Mouse (Mus musculus): ENCODE results near the gene Gm49322. TPM values are rescaled to one million over a fixed set of nuclear protein-coding genes. Genes with fewer than 3 reads are reported as not detected.

The Gm49322 gene
- polyA plus RNA-seq, 1 experiment from 2014 or later: 4.1 TPM

DNA sequence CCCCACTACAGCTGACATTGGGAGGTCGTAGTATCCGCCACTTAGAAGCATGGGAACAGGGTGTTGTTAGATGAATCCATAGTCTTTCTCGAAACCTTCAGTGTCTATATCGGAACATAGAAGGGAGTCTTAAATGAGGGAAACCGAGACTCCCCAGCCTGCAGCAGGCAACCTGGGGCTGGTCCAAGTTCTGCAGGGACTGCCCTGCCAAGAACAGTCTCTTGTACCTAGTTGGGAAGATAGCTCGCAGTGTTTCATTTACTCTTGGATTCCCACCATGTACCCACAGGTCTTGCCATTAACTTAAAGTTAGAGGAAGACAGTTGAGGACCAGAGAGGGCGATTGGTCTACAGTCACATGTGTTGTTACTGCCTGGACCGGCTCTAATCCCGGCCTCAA, 14.5 kb downstream of the Gm49322 start:
- no peak for ATAC-seq
- H3K27me3 ChIP-seq (replicated peaks; ENCODE audit: control insufficient read depth, insufficient read depth, low read length): no peaks in the 10 kb centered on the region
- no peak overlapping the region for H3K27ac ChIP-seq (ENCODE audit: low read length)

DNA sequence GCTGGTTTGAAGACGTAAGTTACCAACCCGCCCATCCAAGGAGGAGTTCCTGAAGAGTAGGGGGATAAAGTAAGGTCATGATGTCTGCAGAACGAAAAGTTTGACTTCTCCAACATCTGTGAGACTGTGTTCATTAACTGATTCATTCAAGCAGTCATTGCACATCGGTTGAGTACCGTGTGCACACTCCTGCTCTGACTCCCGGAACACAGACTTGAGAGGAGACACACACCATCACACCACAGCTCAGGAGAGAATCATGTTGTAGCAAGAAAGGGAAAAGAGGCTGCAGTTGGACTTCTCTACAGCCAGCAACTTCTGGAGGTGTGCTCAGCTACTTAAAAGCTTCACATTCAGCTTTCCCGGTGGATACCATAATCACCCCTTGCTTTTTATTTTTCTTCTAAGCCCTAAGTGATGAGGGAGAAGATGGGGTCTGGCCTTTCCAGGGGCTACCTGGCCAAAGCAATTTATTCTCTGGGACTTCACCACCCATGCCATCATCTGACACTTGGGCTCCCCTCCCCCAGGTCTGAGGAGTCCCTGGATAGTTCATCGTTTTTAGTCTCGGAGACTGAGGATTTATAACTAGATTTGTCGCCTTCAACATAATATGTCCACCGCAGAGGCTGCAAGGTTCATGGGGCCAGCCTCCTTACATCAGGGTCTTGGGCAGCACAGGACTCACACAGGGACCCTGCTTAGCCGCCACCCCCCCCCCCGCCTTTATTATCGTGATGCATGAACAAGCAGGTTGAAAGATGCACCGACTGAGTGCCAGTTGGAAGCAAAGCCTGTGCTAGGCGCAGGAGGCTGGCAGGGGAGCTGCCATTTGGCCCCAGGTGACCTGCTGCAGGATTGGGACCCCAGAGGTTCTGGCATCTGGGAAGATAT, 15.2 kb downstream of the Gm49322 start:
- H3K4me2 ChIP-seq (ENCODE audit: low read length): peak overlapping the region; percentile 86
- WGBS: 56% methylated on average over 16 of the region's 16 CpGs
- no peaks in the 10 kb centered on the region for H3K27me3 ChIP-seq (replicated peaks; ENCODE audit: control insufficient read depth, insufficient read depth, low read length)
- H3K4me3 ChIP-seq (replicated peaks; ENCODE audit: low read length): peak overlapping the region; percentile 66
- peak overlapping the region; percentile 99 for H3K27ac ChIP-seq (ENCODE audit: low read length)
- H3K9ac ChIP-seq (replicated peaks; ENCODE audit: low read depth, low read length): peak overlapping the region; percentile 70
- no peak for ATAC-seq
- H3K4me1 ChIP-seq (replicated peaks; ENCODE audit: control insufficient read depth, insufficient read depth, low read length): peaks cover 26% of the 10 kb centered on the region
- H3K36me3 ChIP-seq (ENCODE audit: control insufficient read depth, insufficient read depth): no peaks in the 10 kb centered on the region
- H3K9me3 ChIP-seq (ENCODE audit: control insufficient read depth, low read length): no peaks in the 10 kb centered on the region

More for the DNA sequence above, 14.5 kb downstream of the Gm49322 start:
- no peak overlapping the region for H3K9ac ChIP-seq (replicated peaks; ENCODE audit: low read depth, low read length)
- 84% methylated on average over 9 of the region's 9 CpGs for WGBS
- no peak overlapping the region for H3K4me3 ChIP-seq (replicated peaks; ENCODE audit: low read length)
- peaks cover 26% of the 10 kb centered on the region for H3K4me1 ChIP-seq (replicated peaks; ENCODE audit: control insufficient read depth, insufficient read depth, low read length)
- H3K4me2 ChIP-seq (ENCODE audit: low read length): no peak overlapping the region
- 0 out of 2 replicates have a peak, but pooled peaks cover 2% of the 10 kb centered on the region for H3K36me3 ChIP-seq (ENCODE audit: control insufficient read depth, insufficient read depth)
- H3K9me3 ChIP-seq (ENCODE audit: control insufficient read depth, low read length): no peaks in the 10 kb centered on the region

DNA sequence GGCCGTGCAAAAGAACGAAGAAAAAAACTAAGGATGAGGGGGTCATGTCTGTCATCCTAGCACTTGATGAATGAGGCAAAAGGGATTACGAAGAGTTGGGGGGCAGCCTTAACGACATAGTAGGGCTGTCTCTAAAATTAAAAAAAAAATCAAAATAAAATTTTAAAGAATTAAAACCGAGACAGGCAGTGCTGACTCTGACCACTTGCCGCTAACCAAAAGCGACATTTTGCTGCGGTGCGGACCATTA, 15.8 kb downstream of the Gm49322 start:
- no peaks in the 10 kb centered on the region for H3K36me3 ChIP-seq (ENCODE audit: control insufficient read depth, insufficient read depth)
- H3K4me3 ChIP-seq (replicated peaks; ENCODE audit: low read length): peak overlapping the region; percentile 66
- peak overlapping the region; percentile 99 for H3K27ac ChIP-seq (ENCODE audit: low read length)
- no peak for ATAC-seq
- H3K4me1 ChIP-seq (replicated peaks; ENCODE audit: control insufficient read depth, insufficient read depth, low read length): peaks cover 26% of the 10 kb centered on the region
- H3K9me3 ChIP-seq (ENCODE audit: control insufficient read depth, low read length): no peaks in the 10 kb centered on the region
- 4% methylated on average over 9 of the region's 9 CpGs for WGBS
- peak overlapping the region; percentile 86 for H3K4me2 ChIP-seq (ENCODE audit: low read length)
- no peaks in the 10 kb centered on the region for H3K27me3 ChIP-seq (replicated peaks; ENCODE audit: control insufficient read depth, insufficient read depth, low read length)
- peak overlapping the region; percentile 70 for H3K9ac ChIP-seq (replicated peaks; ENCODE audit: low read depth, low read length)

DNA sequence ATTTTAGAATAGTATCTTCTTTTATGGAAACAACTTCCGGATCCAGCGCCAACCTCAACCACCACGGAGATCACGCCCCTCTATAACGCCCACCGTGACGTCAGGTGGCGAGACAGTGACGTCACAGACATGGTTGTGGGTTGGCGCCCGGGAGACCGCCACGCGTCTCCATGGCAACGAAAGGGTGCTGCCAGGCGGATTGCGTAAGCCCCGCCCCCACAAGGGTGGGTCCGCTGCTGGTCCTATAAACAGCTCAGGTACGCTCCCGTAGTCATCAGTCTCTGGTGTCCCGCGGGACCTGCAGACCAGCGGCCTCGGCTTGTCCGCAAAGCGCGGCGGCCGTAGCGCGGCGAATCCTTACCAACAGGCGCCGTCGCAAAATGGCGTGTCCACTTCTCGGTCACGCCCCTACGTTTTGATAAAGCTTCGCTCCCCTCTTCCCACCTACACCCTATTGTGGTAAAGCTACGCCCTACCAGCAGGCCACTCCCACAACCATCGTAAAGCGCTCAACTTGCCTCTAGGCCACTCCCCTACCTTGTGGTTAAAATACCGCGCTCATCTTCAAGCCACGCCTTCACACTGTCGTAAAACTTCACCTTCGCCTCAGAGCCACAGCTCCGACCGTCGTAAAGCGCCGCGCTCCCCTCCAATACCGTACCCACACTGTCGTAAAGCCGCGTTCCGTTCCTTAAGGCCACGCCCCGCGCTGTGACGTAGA, 16.3 kb downstream of the Gm49322 start:
- H3K9me3 ChIP-seq (ENCODE audit: control insufficient read depth, low read length): no peaks in the 10 kb centered on the region
- H3K27me3 ChIP-seq (replicated peaks; ENCODE audit: control insufficient read depth, insufficient read depth, low read length): no peaks in the 10 kb centered on the region
- no peaks in the 10 kb centered on the region for H3K36me3 ChIP-seq (ENCODE audit: control insufficient read depth, insufficient read depth)
- WGBS: under 1% methylated on average over 64 of the region's 64 CpGs
- H3K27ac ChIP-seq (ENCODE audit: low read length): peak overlapping the region; percentile 99
- H3K4me3 ChIP-seq (replicated peaks; ENCODE audit: low read length): peak overlapping the region; percentile 66
- ATAC-seq: peak; percentile 96
- peaks cover 26% of the 10 kb centered on the region for H3K4me1 ChIP-seq (replicated peaks; ENCODE audit: control insufficient read depth, insufficient read depth, low read length)
- H3K4me2 ChIP-seq (ENCODE audit: low read length): peak overlapping the region; percentile 86
- H3K9ac ChIP-seq (replicated peaks; ENCODE audit: low read depth, low read length): peak overlapping the region; percentile 70

DNA sequence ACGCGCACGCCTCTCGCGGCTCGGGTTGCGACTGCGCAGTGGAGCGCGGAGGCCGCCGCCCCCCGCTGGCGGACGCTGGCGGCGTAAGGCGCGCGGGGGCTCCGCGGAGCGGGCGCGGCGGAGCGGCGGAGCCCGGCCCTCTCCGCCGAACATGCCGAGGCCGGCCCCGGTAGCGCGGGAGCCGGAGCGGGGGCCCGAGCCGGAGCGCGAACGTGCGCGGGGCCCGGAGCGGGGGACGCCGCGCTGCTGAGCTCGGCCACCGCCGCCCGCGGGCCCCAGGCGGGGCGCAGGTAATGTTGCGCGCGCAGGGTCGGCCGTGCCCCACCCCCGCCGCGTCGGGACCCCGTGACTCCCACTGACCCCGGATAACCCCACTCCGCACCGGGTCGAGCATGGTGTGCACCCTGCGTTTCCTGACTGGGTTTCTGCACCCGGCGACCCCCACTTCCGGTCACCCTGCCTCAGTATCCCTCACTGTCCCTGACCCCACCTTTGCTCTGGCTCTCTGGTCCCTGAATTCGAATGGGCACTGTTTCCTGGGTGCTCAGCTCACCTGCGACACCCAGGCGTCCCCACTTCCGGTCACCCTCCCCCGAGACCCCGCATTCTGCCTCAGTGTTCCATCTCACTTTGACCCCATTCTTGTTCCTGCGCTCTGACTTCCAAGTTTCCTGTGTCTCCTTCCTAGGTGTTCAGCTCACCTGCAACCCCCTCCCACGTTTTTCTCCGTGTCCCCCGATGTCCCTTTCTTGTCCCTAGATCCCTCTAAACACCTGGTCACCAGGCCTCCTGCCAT, 17.0 kb downstream of the Gm49322 start, which contains the start of gene Csnk1g2:
Gene Csnk1g2 (plus strand): TSS at position 178 of the 796 bp plus-strand sequence.
- Histone ChIP-seq H3K27me3 (replicated peaks; ENCODE audit: control insufficient read depth, insufficient read depth, low read length) (no peaks in the 10 kb centered on the region), H3K4me3 (replicated peaks; ENCODE audit: low read length) (peak within 1 kb of the TSS; percentile 66), H3K27ac (ENCODE audit: low read length) (peak within 1 kb of the TSS; percentile 99), H3K36me3 (ENCODE audit: control insufficient read depth, insufficient read depth) (no peaks in the 10 kb centered on the region), H3K4me2 (ENCODE audit: low read length) (peak within 1 kb of the TSS; percentile 86), H3K9me3 (ENCODE audit: control insufficient read depth, low read length) (no peaks in the 10 kb centered on the region), H3K9ac (replicated peaks; ENCODE audit: low read depth, low read length) (peak within 1 kb of the TSS; percentile 92), H3K4me1 (replicated peaks; ENCODE audit: control insufficient read depth, insufficient read depth, low read length) (peaks cover 28% of the 10 kb centered on the region)
- no peak for ATAC-seq
- WGBS: under 1% methylated on average over 80 of the region's 85 CpGs

DNA sequence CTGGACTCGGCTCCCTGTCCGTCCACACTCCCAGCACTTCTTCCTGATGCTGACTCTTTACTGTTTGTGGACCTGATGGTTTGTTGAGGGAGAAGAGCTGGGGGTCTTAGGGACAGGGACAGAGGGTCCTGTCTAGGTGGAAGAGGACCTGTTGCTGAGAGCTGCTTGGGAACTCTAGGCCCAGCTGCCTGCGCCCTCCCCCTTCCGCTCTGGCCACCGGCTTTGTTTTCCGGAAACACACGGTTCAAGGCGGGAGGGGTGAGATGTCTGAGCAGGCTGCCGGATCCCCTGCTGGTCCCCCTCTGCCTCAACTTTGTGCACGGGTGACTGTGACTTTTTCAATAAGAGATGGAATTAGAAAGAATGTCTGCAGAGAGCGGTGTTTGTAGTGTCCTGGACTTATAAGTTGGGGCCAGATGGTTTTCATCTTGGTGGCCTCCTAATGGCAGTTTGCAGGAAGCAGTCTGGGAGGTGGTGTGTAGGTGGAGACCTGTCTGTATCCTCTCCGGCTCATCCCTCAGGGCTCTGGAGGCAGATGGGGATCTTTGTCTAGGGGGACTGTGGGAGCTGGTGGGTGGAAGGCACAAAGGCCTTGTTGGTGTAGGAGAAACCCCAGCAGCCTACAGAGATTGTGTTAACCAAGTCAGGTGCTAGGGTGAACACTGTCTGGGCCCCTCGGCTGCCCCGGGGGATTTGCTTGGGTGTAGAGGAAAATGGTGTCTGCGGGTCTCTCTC, 17.8 kb downstream of the Gm49322 start:
- ATAC-seq: no peak
- 17% methylated on average over 15 of the region's 15 CpGs for WGBS
- H3K36me3 ChIP-seq (ENCODE audit: control insufficient read depth, insufficient read depth): no peaks in the 10 kb centered on the region
- H3K9ac ChIP-seq (replicated peaks; ENCODE audit: low read depth, low read length): peak overlapping the region; percentile 92
- peak overlapping the region; percentile 80 for H3K4me2 ChIP-seq (ENCODE audit: low read length)
- peak overlapping the region; percentile 63 for H3K27ac ChIP-seq (ENCODE audit: low read length)
- H3K27me3 ChIP-seq (replicated peaks; ENCODE audit: control insufficient read depth, insufficient read depth, low read length): no peaks in the 10 kb centered on the region
- peak overlapping the region; percentile 66 for H3K4me3 ChIP-seq (replicated peaks; ENCODE audit: low read length)
- peaks cover 28% of the 10 kb centered on the region for H3K4me1 ChIP-seq (replicated peaks; ENCODE audit: control insufficient read depth, insufficient read depth, low read length)
- no peaks in the 10 kb centered on the region for H3K9me3 ChIP-seq (ENCODE audit: control insufficient read depth, low read length)

DNA sequence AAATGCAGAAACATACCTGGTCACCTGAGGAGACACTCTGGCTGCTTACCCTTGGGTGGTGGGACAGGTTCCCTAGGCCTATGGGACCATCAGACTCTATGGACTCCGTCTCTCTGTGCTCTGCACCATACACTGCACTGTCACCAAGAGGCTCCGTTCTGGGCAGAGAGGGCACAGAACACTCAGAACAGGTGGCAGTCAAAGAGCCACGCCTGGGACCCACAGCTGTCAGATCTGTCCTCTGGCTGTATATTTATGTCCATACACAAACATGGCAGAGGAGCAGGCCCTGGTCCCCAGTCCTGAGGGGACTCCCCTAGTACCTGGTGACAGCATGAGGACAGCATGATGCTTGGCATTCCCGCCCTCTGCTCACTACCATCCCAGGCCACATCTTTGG, 19.9 kb downstream of the Gm49322 start:
- H3K9ac ChIP-seq (replicated peaks; ENCODE audit: low read depth, low read length): no peak overlapping the region
- 89% methylated on average over 4 of the region's 4 CpGs for WGBS
- no peaks in the 10 kb centered on the region for H3K36me3 ChIP-seq (ENCODE audit: control insufficient read depth, insufficient read depth)
- H3K4me2 ChIP-seq (ENCODE audit: low read length): no peak overlapping the region
- no peak overlapping the region for H3K27ac ChIP-seq (ENCODE audit: low read length)
- peaks cover 28% of the 10 kb centered on the region for H3K4me1 ChIP-seq (replicated peaks; ENCODE audit: control insufficient read depth, insufficient read depth, low read length)
- H3K4me3 ChIP-seq (replicated peaks; ENCODE audit: low read length): no peak overlapping the region
- H3K27me3 ChIP-seq (replicated peaks; ENCODE audit: control insufficient read depth, insufficient read depth, low read length): no peaks in the 10 kb centered on the region
- ATAC-seq: no peak
- no peaks in the 10 kb centered on the region for H3K9me3 ChIP-seq (ENCODE audit: control insufficient read depth, low read length)

DNA sequence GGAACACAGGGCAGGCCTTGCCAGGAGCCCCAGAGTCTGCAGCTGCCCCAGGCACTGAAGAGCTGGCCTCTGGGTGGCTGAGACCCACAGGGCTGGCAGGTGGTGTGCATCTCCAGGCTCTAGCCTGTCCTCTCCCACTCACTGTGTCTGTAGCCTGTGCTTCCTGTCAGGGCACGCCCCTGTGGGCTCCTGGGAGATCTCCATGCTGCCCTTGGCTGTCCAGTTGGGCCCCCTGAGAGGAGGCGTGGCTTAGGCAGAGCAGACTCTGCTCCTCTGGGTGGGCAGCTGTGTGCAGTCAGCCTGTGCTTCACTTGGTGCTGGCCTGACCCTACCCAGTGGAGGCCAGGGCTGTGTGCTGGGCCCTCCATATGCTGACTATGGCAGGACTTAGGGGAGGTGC, 21.9 kb downstream of the Gm49322 start:
- Histone ChIP-seq H3K4me3 (replicated peaks; ENCODE audit: low read length) (no peak overlapping the region), H3K9me3 (ENCODE audit: control insufficient read depth, low read length) (no peaks in the 10 kb centered on the region), H3K36me3 (ENCODE audit: control insufficient read depth, insufficient read depth) (no peaks in the 10 kb centered on the region), H3K27me3 (replicated peaks; ENCODE audit: control insufficient read depth, insufficient read depth, low read length) (no peaks in the 10 kb centered on the region), H3K9ac (replicated peaks; ENCODE audit: low read depth, low read length) (no peak overlapping the region), H3K4me2 (ENCODE audit: low read length) (no peak overlapping the region), H3K27ac (ENCODE audit: low read length) (no peak overlapping the region), H3K4me1 (replicated peaks; ENCODE audit: control insufficient read depth, insufficient read depth, low read length) (peaks cover 23% of the 10 kb centered on the region)
- 74% methylated on average over 2 of the region's 2 CpGs for WGBS
- no peak for ATAC-seq
